Mouse (Mus musculus): ENCODE measurements at regions not wholly inside any gene's neighbourhood (a gene's known extent, or its start where the extent isn't known, plus 50 kb on each side); places are given as distances from the start of the nearest gene placed in this dataset.

GRCm38 (mm10) chr4:67994796-67995283 is 959.4 kb downstream of the Brinp1 start:
- H3K36me3 ChIP-seq (ENCODE audit: control insufficient read depth, insufficient read depth, low read length) = no peaks in the 10 kb centered on the region
- no peaks in the 10 kb centered on the region for H3K27me3 ChIP-seq (ENCODE audit: control insufficient read depth, insufficient read depth, low read length)
- 86% methylated on average over 7 of the region's 7 CpGs for WGBS
- H3K4me2 ChIP-seq (ENCODE audit: low read depth, low read length, severe bottlenecking) = no peak overlapping the region
- H3K9ac ChIP-seq (ENCODE audit: low read length) = no peak overlapping the region
- no peak for ATAC-seq (replicated peaks; ENCODE audit: low FRiP score)
- no peaks in the 10 kb centered on the region for H3K4me1 ChIP-seq (replicated peaks; ENCODE audit: control insufficient read depth, insufficient read depth, low read length)
- H3K4me3 ChIP-seq (ENCODE audit: low read depth, low read length) = no peak overlapping the region
- no peak for DNase-seq (ENCODE audit: low spot score)
- H3K27ac ChIP-seq (ENCODE audit: low read depth, low read length) = no peak overlapping the region
- H3K9me3 ChIP-seq (ENCODE audit: control insufficient read depth, low read length) = no peaks in the 10 kb centered on the region

GRCm38 (mm10) chr4:67963456-67963855 is 990.7 kb downstream of the Brinp1 start:
- WGBS = 86% methylated on average over 1 of the region's 1 CpGs
- ATAC-seq (replicated peaks; ENCODE audit: low FRiP score) (no peak), DNase-seq (ENCODE audit: low spot score) (no peak)
- no peaks in the 10 kb centered on the region for H3K4me1 ChIP-seq (replicated peaks; ENCODE audit: control insufficient read depth, insufficient read depth, low read length)
- no peak overlapping the region for H3K4me2 ChIP-seq (ENCODE audit: low read depth, low read length, severe bottlenecking)
- H3K27ac ChIP-seq (ENCODE audit: low read depth, low read length) = no peak overlapping the region
- no peak overlapping the region for H3K4me3 ChIP-seq (ENCODE audit: low read depth, low read length)
- no peaks in the 10 kb centered on the region for H3K9me3 ChIP-seq (ENCODE audit: control insufficient read depth, low read length)
- H3K9ac ChIP-seq (ENCODE audit: low read length) = no peak overlapping the region
- no peaks in the 10 kb centered on the region for H3K36me3 ChIP-seq (ENCODE audit: control insufficient read depth, insufficient read depth, low read length)
- H3K27me3 ChIP-seq (ENCODE audit: control insufficient read depth, insufficient read depth, low read length) = no peaks in the 10 kb centered on the region

- no peaks in the 10 kb centered on the region for H3K9me3 ChIP-seq (ENCODE audit: control insufficient read depth, low read length)
- DNase-seq (ENCODE audit: low spot score) = no peak
- no peak overlapping the region for H3K4me3 ChIP-seq (ENCODE audit: low read depth, low read length)
- no peak for ATAC-seq (replicated peaks; ENCODE audit: low FRiP score)
- no peak overlapping the region for H3K27ac ChIP-seq (ENCODE audit: low read depth, low read length)
- H3K4me1 ChIP-seq (replicated peaks; ENCODE audit: control insufficient read depth, insufficient read depth, low read length) = no peaks in the 10 kb centered on the region
- H3K27me3 ChIP-seq (ENCODE audit: control insufficient read depth, insufficient read depth, low read length) = no peaks in the 10 kb centered on the region
- no peak overlapping the region for H3K9ac ChIP-seq (ENCODE audit: low read length)
- H3K4me2 ChIP-seq (ENCODE audit: low read depth, low read length, severe bottlenecking) = no peak overlapping the region
- no peaks in the 10 kb centered on the region for H3K36me3 ChIP-seq (ENCODE audit: control insufficient read depth, insufficient read depth, low read length)
Observed at GRCm38 (mm10) chr4:67948000-67948399, 1006.2 kb downstream of the Brinp1 start.

- no peak overlapping the region for H3K27ac ChIP-seq (ENCODE audit: low read depth, low read length)
- H3K4me3 ChIP-seq (ENCODE audit: low read depth, low read length) = no peak overlapping the region
- H3K4me2 ChIP-seq (ENCODE audit: low read depth, low read length, severe bottlenecking) = no peak overlapping the region
- no peak for ATAC-seq (replicated peaks; ENCODE audit: low FRiP score)
- DNase-seq (ENCODE audit: low spot score) = no peak
- no peaks in the 10 kb centered on the region for H3K4me1 ChIP-seq (replicated peaks; ENCODE audit: control insufficient read depth, insufficient read depth, low read length)
- no peak overlapping the region for H3K9ac ChIP-seq (ENCODE audit: low read length)
- no peaks in the 10 kb centered on the region for H3K9me3 ChIP-seq (ENCODE audit: control insufficient read depth, low read length)
- 90% methylated on average over 2 of the region's 2 CpGs for WGBS
- H3K27me3 ChIP-seq (ENCODE audit: control insufficient read depth, insufficient read depth, low read length) = no peaks in the 10 kb centered on the region
- no peaks in the 10 kb centered on the region for H3K36me3 ChIP-seq (ENCODE audit: control insufficient read depth, insufficient read depth, low read length)
Observed at GRCm38 (mm10) chr4:67932481-67932880, 1021.7 kb downstream of the Brinp1 start.

DNA sequence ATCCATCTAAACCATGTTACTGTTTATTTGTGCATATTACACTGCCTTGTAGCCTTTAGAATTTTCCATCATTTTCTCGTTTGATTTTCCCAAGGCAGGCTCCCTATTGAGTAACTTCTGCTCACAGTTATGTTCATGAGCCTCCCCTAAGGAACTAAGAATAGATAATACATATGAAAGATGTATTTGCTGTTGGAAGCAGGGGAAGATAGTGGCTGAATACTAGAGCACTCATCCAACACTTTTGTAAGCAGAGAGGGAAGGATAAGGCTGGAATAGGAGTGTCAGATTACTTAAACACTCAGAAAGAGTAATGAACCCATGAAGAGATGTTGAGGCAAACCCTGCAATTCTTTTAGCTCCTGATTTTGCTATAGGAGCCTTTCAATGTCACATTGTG is 1055.1 kb downstream of the Brinp1 start:
- no peaks in the 10 kb centered on the region for H3K36me3 ChIP-seq (ENCODE audit: control insufficient read depth, insufficient read depth, low read length)
- H3K9ac ChIP-seq (ENCODE audit: low read length) = no peak overlapping the region
- WGBS = 73% methylated on average over 1 of the region's 1 CpGs
- no peak overlapping the region for H3K27ac ChIP-seq (ENCODE audit: low read depth, low read length)
- no peak overlapping the region for H3K4me3 ChIP-seq (ENCODE audit: low read depth, low read length)
- H3K4me2 ChIP-seq (ENCODE audit: low read depth, low read length, severe bottlenecking) = no peak overlapping the region
- no peaks in the 10 kb centered on the region for H3K9me3 ChIP-seq (ENCODE audit: control insufficient read depth, low read length)
- ATAC-seq (replicated peaks; ENCODE audit: low FRiP score) (no peak), DNase-seq (ENCODE audit: low spot score) (no peak)
- no peaks in the 10 kb centered on the region for H3K27me3 ChIP-seq (ENCODE audit: control insufficient read depth, insufficient read depth, low read length)
- H3K4me1 ChIP-seq (replicated peaks; ENCODE audit: control insufficient read depth, insufficient read depth, low read length) = no peaks in the 10 kb centered on the region

GRCm38 (mm10) chr4:67891946-67892575 is 1062.1 kb downstream of the Brinp1 start:
- no peaks in the 10 kb centered on the region for H3K4me1 ChIP-seq (replicated peaks; ENCODE audit: control insufficient read depth, insufficient read depth, low read length)
- no peak overlapping the region for H3K4me3 ChIP-seq (ENCODE audit: low read depth, low read length)
- H3K36me3 ChIP-seq (ENCODE audit: control insufficient read depth, insufficient read depth, low read length) = no peaks in the 10 kb centered on the region
- ATAC-seq (replicated peaks; ENCODE audit: low FRiP score) = no peak
- H3K27me3 ChIP-seq (ENCODE audit: control insufficient read depth, insufficient read depth, low read length) = no peaks in the 10 kb centered on the region
- no peak overlapping the region for H3K4me2 ChIP-seq (ENCODE audit: low read depth, low read length, severe bottlenecking)
- no peak overlapping the region for H3K27ac ChIP-seq (ENCODE audit: low read depth, low read length)
- 86% methylated on average over 1 of the region's 1 CpGs for WGBS
- no peak for DNase-seq (ENCODE audit: low spot score)
- H3K9ac ChIP-seq (ENCODE audit: low read length) = no peak overlapping the region
- H3K9me3 ChIP-seq (ENCODE audit: control insufficient read depth, low read length) = no peaks in the 10 kb centered on the region

DNA sequence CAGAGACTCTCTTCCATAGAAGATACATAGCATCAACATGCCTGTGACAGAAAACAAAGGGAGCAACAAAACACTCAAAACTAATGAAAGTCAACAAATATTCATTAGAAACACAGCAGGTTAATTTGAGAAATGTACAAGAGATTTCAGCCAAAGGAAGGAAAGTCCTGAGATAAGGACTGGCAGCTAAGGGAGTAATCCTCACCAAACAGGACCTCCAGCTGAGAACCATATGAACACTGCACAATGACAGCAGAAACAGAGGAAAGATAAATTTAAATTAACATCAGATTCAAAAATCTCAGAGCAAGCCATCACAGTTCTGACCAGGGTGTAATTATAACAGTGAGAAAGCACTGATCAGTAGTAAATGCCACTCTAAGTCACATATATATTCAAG is 1060.6 kb downstream of the Tlr4 start:
- H3K4me1 ChIP-seq (replicated peaks; ENCODE audit: control insufficient read depth, insufficient read depth, low read length) = no peaks in the 10 kb centered on the region
- ATAC-seq (replicated peaks; ENCODE audit: low FRiP score) = no peak
- no peak overlapping the region for H3K4me3 ChIP-seq (ENCODE audit: low read depth, low read length)
- no peaks in the 10 kb centered on the region for H3K36me3 ChIP-seq (ENCODE audit: control insufficient read depth, insufficient read depth, low read length)
- H3K4me2 ChIP-seq (ENCODE audit: low read depth, low read length, severe bottlenecking) = no peak overlapping the region
- no peak overlapping the region for H3K9ac ChIP-seq (ENCODE audit: low read length)
- no peaks in the 10 kb centered on the region for H3K27me3 ChIP-seq (ENCODE audit: control insufficient read depth, insufficient read depth, low read length)
- H3K27ac ChIP-seq (ENCODE audit: low read depth, low read length) = no peak overlapping the region
- no peak for DNase-seq (ENCODE audit: low spot score)
- H3K9me3 ChIP-seq (ENCODE audit: control insufficient read depth, low read length) = no peaks in the 10 kb centered on the region

- Histone ChIP-seq H3K9me3 (ENCODE audit: control insufficient read depth, low read length) (no peaks in the 10 kb centered on the region), H3K4me1 (replicated peaks; ENCODE audit: control insufficient read depth, insufficient read depth, low read length) (no peaks in the 10 kb centered on the region), H3K4me2 (ENCODE audit: low read depth, low read length, severe bottlenecking) (no peak overlapping the region), H3K27me3 (ENCODE audit: control insufficient read depth, insufficient read depth, low read length) (no peaks in the 10 kb centered on the region), H3K4me3 (ENCODE audit: low read depth, low read length) (no peak overlapping the region), H3K9ac (ENCODE audit: low read length) (no peak overlapping the region), H3K36me3 (ENCODE audit: control insufficient read depth, insufficient read depth, low read length) (no peaks in the 10 kb centered on the region), H3K27ac (ENCODE audit: low read depth, low read length) (no peak overlapping the region)
- DNase-seq (ENCODE audit: low spot score) (no peak), ATAC-seq (replicated peaks; ENCODE audit: low FRiP score) (no peak)
Observed at GRCm38 (mm10) chr4:67885204-67885603, 1057.8 kb downstream of the Tlr4 start.

GRCm38 (mm10) chr4:67862218-67862617 is 1034.8 kb downstream of the Tlr4 start:
- DNase-seq (ENCODE audit: low spot score) (no peak), ATAC-seq (replicated peaks; ENCODE audit: low FRiP score) (no peak)
- H3K27ac ChIP-seq (ENCODE audit: low read depth, low read length) = no peak overlapping the region
- no peaks in the 10 kb centered on the region for H3K27me3 ChIP-seq (ENCODE audit: control insufficient read depth, insufficient read depth, low read length)
- 83% methylated on average over 2 of the region's 2 CpGs for WGBS
- H3K4me3 ChIP-seq (ENCODE audit: low read depth, low read length) = no peak overlapping the region
- no peak overlapping the region for H3K9ac ChIP-seq (ENCODE audit: low read length)
- H3K4me2 ChIP-seq (ENCODE audit: low read depth, low read length, severe bottlenecking) = no peak overlapping the region
- H3K36me3 ChIP-seq (ENCODE audit: control insufficient read depth, insufficient read depth, low read length) = no peaks in the 10 kb centered on the region
- no peaks in the 10 kb centered on the region for H3K9me3 ChIP-seq (ENCODE audit: control insufficient read depth, low read length)
- H3K4me1 ChIP-seq (replicated peaks; ENCODE audit: control insufficient read depth, insufficient read depth, low read length) = no peaks in the 10 kb centered on the region

Data from forebrain, embryonic 11.5 days (tissue).